Mouse (Mus musculus) MEL (cell line): Measurements from ENCODE around the gene Gm340. TPM values are rescaled to one million over a fixed set of nuclear protein-coding genes. Genes with fewer than 3 reads are reported as not detected.
A peak's percentile ranks its signal among the peaks of the same experiment; 100 is the strongest.

ENCODE experiments used
- DNase-seq: peaks from one replicate; pipeline ENCODE4 v3.0.0; 2011; ENCODE audit warnings: low read depth, low spot score
- H3K27ac ChIP-seq: 2 replicates; pipeline ENCODE4 v1.5.1; 2012; ENCODE audit warnings: low read depth, mild to moderate bottlenecking, control low read depth, low read length, moderate library complexity; ENCODE audit not compliant: control insufficient read depth
- H3K27me3 ChIP-seq, 2 experiments: fragments of 150-350 bp in 1 of 2; sonication (generic) in 1 of 2; 2 replicates each; pipeline ENCODE4 v1.6.1; 2012; ENCODE audit warnings: low read length in 2 of 2, mild to moderate bottlenecking in 2 of 2, improper control_type of control experiment in 1 of 2, moderate library complexity in 1 of 2; ENCODE audit not compliant: insufficient read depth in 2 of 2, control insufficient read depth in 1 of 2
- H3K36me3 ChIP-seq, 2 experiments: 2 replicates each; pipeline ENCODE4 v1.6.1; 2012 to 2014; ENCODE audit warnings: low read length in 2 of 2, improper control_type of control experiment in 1 of 2, inconsistent platforms in 1 of 2, mild to moderate bottlenecking in 1 of 2; ENCODE audit not compliant: insufficient read depth in 2 of 2, control insufficient read depth in 1 of 2
- H3K4me1 ChIP-seq, 2 experiments: fragments of 150-350 bp in 1 of 2; sonication (generic) in 1 of 2; 2 replicates each; pipeline ENCODE4 v1.6.1; 2012; ENCODE audit warnings: low read length in 2 of 2, improper control_type of control experiment in 1 of 2, mild to moderate bottlenecking in 1 of 2; ENCODE audit not compliant: insufficient read depth in 2 of 2, control insufficient read depth in 1 of 2
- H3K4me3 ChIP-seq, 2 experiments: fragments of 150-350 bp in 1 of 2; sonication (generic) in 1 of 2; 2 replicates each; pipeline ENCODE4 v1.5.1; 2012; ENCODE audit warnings: low read depth in 2 of 2, low read length in 2 of 2, mild to moderate bottlenecking in 2 of 2, moderate library complexity in 2 of 2, control low read depth in 1 of 2, improper control_type of control experiment in 1 of 2; ENCODE audit not compliant: control insufficient read depth in 1 of 2, insufficient read depth in 1 of 2
- H3K79me2 ChIP-seq: 2 replicates; pipeline ENCODE4 v1.6.1; 2012; ENCODE audit warnings: mild to moderate bottlenecking, low read length, moderate library complexity; ENCODE audit not compliant: control insufficient read depth, poor library complexity, insufficient read depth
- H3K9ac ChIP-seq: 2 replicates; pipeline ENCODE4 v1.6.1; 2012; ENCODE audit warnings: low read depth, mild to moderate bottlenecking, control low read depth, low read length, moderate library complexity; ENCODE audit not compliant: control insufficient read depth, poor library complexity, severe bottlenecking
- H3K9me3 ChIP-seq: fragments of 150-350 bp; sonication (generic); replicated peaks from 2 replicates; pipeline ENCODE4 v1.6.1; 2012; ENCODE audit warnings: mild to moderate bottlenecking, low read length, improper control_type of control experiment, moderate library complexity; ENCODE audit not compliant: insufficient read depth
- BHLHE40 ChIP-seq: IDR thresholded peaks from 2 replicates; pipeline ENCODE4 v1.6.1; 2012; ENCODE audit warnings: low read depth, mild to moderate bottlenecking, inconsistent platforms, low read length, improper control_type of control experiment, borderline replicate concordance
- CHD2 ChIP-seq: IDR thresholded peaks from 2 replicates; pipeline ENCODE4 v1.6.1; 2011; ENCODE audit warnings: low read length, improper control_type of control experiment
- CTCF ChIP-seq, 3 experiments: IDR thresholded peaks in 2 of 3; conservative IDR thresholded peaks in 1 of 3; 2 replicates each; pipeline ENCODE4 v1.5.1; 2011 to 2012; ENCODE audit warnings: low read length in 3 of 3, low read depth in 2 of 3, mild to moderate bottlenecking in 2 of 3, improper control_type of control experiment in 1 of 3, inconsistent platforms in 1 of 3, mixed read lengths in 1 of 3, moderate library complexity in 1 of 3; ENCODE audit not compliant: control insufficient read depth in 1 of 3, insufficient read depth in 1 of 3, poor library complexity in 1 of 3, severe bottlenecking in 1 of 3
- E2F4 ChIP-seq: IDR thresholded peaks from 2 replicates; pipeline ENCODE4 v1.6.1; 2011; ENCODE audit warnings: low read depth, low read length, improper control_type of control experiment, borderline replicate concordance
- EP300 ChIP-seq, 2 experiments: IDR thresholded peaks; 2 replicates each; pipeline ENCODE4 v1.6.1; 2011; ENCODE audit warnings: improper control_type of control experiment in 2 of 2, low read length in 2 of 2, low read depth in 1 of 2, mild to moderate bottlenecking in 1 of 2
- JUND ChIP-seq: IDR thresholded peaks from 2 replicates; pipeline ENCODE4 v1.6.1; 2011; ENCODE audit warnings: low read depth, mild to moderate bottlenecking, improper control_type of control experiment, low read length
- MAX ChIP-seq: IDR thresholded peaks from 2 replicates; pipeline ENCODE4 v1.6.1; 2011; ENCODE audit warnings: low read length, improper control_type of control experiment
- MAZ ChIP-seq: IDR thresholded peaks from 2 replicates; pipeline ENCODE4 v1.6.1; 2012; ENCODE audit warnings: low read depth, mild to moderate bottlenecking, inconsistent platforms, low read length, improper control_type of control experiment
- MEF2A ChIP-seq: IDR thresholded peaks from 2 replicates; pipeline ENCODE4 v1.6.1; 2014; ENCODE audit warnings: low read depth, mild to moderate bottlenecking, inconsistent platforms, low read length, improper control_type of control experiment; ENCODE audit not compliant: poor library complexity, insufficient replicate concordance, severe bottlenecking; ENCODE audit errors: extremely low read depth
- NELFE ChIP-seq: IDR thresholded peaks from 2 replicates; pipeline ENCODE4 v1.6.1; 2011; ENCODE audit warnings: low read depth, low read length, improper control_type of control experiment
- POLR2A ChIP-seq, 2 experiments: IDR thresholded peaks; 2 replicates each; pipeline ENCODE4 v1.6.1; 2011 to 2012; ENCODE audit warnings: low read length in 2 of 2, mild to moderate bottlenecking in 2 of 2, control low read depth in 1 of 2, improper control_type of control experiment in 1 of 2, low read depth in 1 of 2, moderate library complexity in 1 of 2; ENCODE audit not compliant: control insufficient read depth in 1 of 2, insufficient read depth in 1 of 2, poor library complexity in 1 of 2
- POLR2AphosphoS2 ChIP-seq: IDR thresholded peaks from 2 replicates; pipeline ENCODE4 v1.6.1; 2011; ENCODE audit warnings: low read length, improper control_type of control experiment
- POLR2AphosphoS5 ChIP-seq: IDR thresholded peaks from 2 replicates; pipeline ENCODE4 v1.6.1; 2012; ENCODE audit warnings: low read depth, borderline replicate concordance, mild to moderate bottlenecking, inconsistent platforms, low read length, moderate library complexity, mixed read lengths
- RAD21 ChIP-seq: IDR thresholded peaks from 2 replicates; pipeline ENCODE4 v1.6.1; 2011; ENCODE audit warnings: mild to moderate bottlenecking, low read depth, low read length, improper control_type of control experiment
- SMC3 ChIP-seq: IDR thresholded peaks from 2 replicates; pipeline ENCODE4 v1.6.1; 2011; ENCODE audit warnings: low read depth, low read length, improper control_type of control experiment
- TAL1 ChIP-seq: IDR thresholded peaks from 2 replicates; pipeline ENCODE4 v1.6.1; 2012; ENCODE audit warnings: mild to moderate bottlenecking, inconsistent platforms, low read length, moderate library complexity, mixed read lengths
- UBTF ChIP-seq: IDR thresholded peaks from 2 replicates; pipeline ENCODE4 v1.6.1; 2012; ENCODE audit warnings: low read depth, mild to moderate bottlenecking, inconsistent platforms, low read length, improper control_type of control experiment, moderate library complexity, borderline replicate concordance; ENCODE audit not compliant: insufficient read depth
- USF1 ChIP-seq: IDR thresholded peaks from 2 replicates; pipeline ENCODE4 v1.6.1; 2014; ENCODE audit warnings: low read depth, mild to moderate bottlenecking, inconsistent platforms, low read length, improper control_type of control experiment, moderate library complexity
- ZC3H11A ChIP-seq: IDR thresholded peaks from 2 replicates; pipeline ENCODE4 v1.6.1; 2012; ENCODE audit warnings: low read depth, mild to moderate bottlenecking, inconsistent platforms, low read length, improper control_type of control experiment
- ZKSCAN1 ChIP-seq: IDR thresholded peaks from 2 replicates; pipeline ENCODE4 v1.6.1; 2012; ENCODE audit warnings: low read depth, mild to moderate bottlenecking, inconsistent platforms, low read length, improper control_type of control experiment, moderate library complexity
- polyA plus RNA-seq, 2 experiments: library from polyadenylated mRNA; stranded (reverse) in 1 of 2; unstranded in 1 of 2; fragments of >175 nt in 1 of 2; fragments of >200 nt in 1 of 2; gene quantifications; 2 replicates each; pipeline versions ENCODE4 v1.2.1 to v1.2.4; 2012; ENCODE audit warnings: low replicate concordance in 2 of 2, low read depth in 1 of 2; ENCODE audit not compliant: insufficient read length in 2 of 2, insufficient read depth in 1 of 2, missing spikeins in 1 of 2
- total RNA-seq: library from RNA; depleted of rRNA; stranded (reverse); fragments of 300-350 nt; gene quantifications from 2 replicates; pipeline ENCODE4 v1.2.3, GENCODE M21; 2012

Gene Gm340
- total and polyA plus RNA-seq, 3 experiments: 11.0 to 38.9 (median 17.4) TPM

DNA sequence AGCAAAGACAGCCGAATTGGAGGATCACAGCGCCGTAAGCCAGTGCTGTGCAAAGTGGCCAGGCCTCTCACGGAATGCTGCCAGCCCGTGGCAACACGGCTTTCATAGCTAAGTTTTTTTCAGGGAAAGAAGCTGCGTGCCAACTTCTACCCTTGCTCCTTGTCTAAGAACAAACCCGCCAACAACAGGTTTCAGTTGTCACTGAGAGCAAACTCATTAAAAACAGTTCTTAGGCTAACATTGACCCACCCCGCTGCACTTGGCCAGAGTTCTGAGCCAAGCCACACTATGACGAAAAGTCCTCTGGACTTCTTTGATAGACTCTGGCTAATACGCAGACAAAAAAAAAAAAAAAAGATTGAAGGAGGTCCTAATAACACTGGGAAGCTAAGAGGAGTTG is 46.8 kb downstream of the Gm340 start:
- no peak for DNase-seq
- no peak overlapping the region for H3K9ac ChIP-seq
- no peaks in the 10 kb centered on the region for H3K36me3 ChIP-seq
- H3K79me2 ChIP-seq: no peaks in the 10 kb centered on the region
- 0 out of 4 replicates have a peak, but pooled peaks cover 0 to 3% of the 10 kb centered on the region in 2 experiments for H3K4me1 ChIP-seq
- no peak overlapping the region for H3K4me3 ChIP-seq
- H3K27ac ChIP-seq: no peak overlapping the region
- TF ChIP-seq E2F4: no peak
- no peak for TF ChIP-seq UBTF
- no peak for TF ChIP-seq MAX
- TF ChIP-seq CHD2: no peak
- no peak for TF ChIP-seq BHLHE40
- TF ChIP-seq SMC3: no peak
- TF ChIP-seq POLR2AphosphoS5: no peak
- no peak for TF ChIP-seq EP300 (IDR thresholded peaks at IDR 0.05; ENCODE audit: low read depth in 1 of 2, low read length in 2 of 2)
- no peak for TF ChIP-seq POLR2AphosphoS2
- TF ChIP-seq USF1: no peak
- TF ChIP-seq MAZ: no peak
- no peak for TF ChIP-seq NELFE
- no peak for TF ChIP-seq JUND
- no peak for TF ChIP-seq MEF2A
- no peak for TF ChIP-seq TAL1
- H3K9me3 ChIP-seq: no peaks in the 10 kb centered on the region
- peaks cover 2% of the 10 kb centered on the region in 2 experiments; a peak in 2 of 4 replicates for H3K27me3 ChIP-seq

DNA sequence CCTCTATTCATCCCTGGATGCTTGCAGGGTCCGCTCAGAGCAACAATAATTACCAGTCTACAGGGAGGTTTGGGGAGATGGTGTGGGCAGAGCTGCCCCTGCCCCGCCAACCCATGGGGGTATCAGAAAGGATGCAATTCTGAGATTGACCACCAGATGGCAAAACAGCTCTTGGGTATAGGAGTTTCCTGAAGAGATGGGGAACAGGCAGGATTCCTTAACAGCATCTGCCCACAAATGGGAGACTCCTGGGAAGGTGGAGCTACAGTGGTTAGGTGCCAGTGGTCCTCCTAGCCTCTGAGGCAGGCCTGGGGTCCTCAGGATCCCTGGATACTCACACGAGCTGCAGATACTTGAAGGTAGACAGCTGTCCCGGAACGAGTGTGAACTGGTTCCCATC is 47.4 kb downstream of the Gm340 start:
- Histone ChIP-seq H3K4me3 (no peak overlapping the region), H3K36me3 (no peaks in the 10 kb centered on the region), H3K9ac (no peak overlapping the region), H3K9me3 (no peaks in the 10 kb centered on the region), H3K27me3 (peaks cover 2% of the 10 kb centered on the region in 2 experiments; a peak in 2 of 4 replicates), H3K79me2 (no peaks in the 10 kb centered on the region), H3K4me1 (0 out of 4 replicates have a peak, but pooled peaks cover 0 to 3% of the 10 kb centered on the region in 2 experiments), H3K27ac (no peak overlapping the region)
- peak; percentile 60 for TF ChIP-seq ZC3H11A
- peak; percentile 84 for TF ChIP-seq SMC3
- TF ChIP-seq MAZ: no peak
- TF ChIP-seq POLR2A (IDR thresholded peaks at IDR 0.05; ENCODE audit: control insufficient read depth in 1 of 2, insufficient read depth in 1 of 2, low read depth in 1 of 2, low read length in 2 of 2, poor library complexity in 1 of 2): no peak
- no peak for TF ChIP-seq TAL1
- peak; percentile 74 for TF ChIP-seq RAD21
- TF ChIP-seq ZKSCAN1: no peak
- TF ChIP-seq CTCF (IDR thresholded peaks at IDR 0.05 in 2 of 3, conservative IDR thresholded peaks at IDR 0.05 in 1 of 3; ENCODE audit: control insufficient read depth in 1 of 3, insufficient read depth in 1 of 3, low read depth in 2 of 3, low read length in 3 of 3, poor library complexity in 1 of 3, severe bottlenecking in 1 of 3): peak; percentile 63 to 84 (median 80)
- DNase-seq: peak; percentile 82
